ENCODE assay signal across 8 mouse cellular contexts in the genomic region with DNA sequence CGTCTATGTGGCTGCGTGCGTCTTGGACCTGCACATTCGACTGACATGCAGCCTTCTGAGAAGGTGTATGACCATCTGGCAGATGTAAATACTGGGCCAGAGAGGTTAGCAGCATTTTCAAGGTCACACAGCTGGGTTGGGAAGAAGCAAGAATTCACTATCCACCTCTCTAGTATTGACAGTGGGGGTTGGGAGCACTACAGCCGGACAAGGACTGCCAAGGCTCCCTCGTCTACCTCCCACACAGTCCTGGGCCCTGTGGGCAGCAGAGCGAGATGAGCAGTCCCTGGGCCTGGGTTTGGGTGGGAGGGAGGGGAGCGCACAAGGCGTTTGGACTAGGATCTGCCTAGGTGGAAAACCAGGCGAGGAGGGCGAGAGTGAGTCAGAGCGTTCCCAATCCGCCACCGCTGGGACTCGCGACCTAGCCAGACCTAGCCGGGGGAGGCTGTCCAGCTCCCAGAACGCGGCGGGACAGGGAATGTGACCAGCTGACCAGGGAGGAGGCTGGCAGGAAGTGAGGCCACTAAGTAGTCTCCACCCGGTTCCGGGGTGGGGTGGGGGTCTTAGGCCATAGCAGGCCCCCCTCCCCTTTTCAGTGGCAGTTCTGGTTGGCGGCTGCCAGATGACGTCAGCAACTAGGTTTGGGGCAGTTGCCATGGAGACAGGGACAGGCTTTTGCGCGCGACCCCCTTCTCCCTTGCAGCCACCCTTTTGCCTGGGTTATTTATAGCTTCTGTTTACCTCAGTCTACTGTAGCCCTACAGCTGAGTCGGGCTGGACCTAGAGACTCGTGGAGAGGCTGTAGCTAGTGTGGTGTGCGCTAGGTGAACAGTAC. TPM values are rescaled to one million over a fixed set of nuclear protein-coding genes. Genes with fewer than 3 reads are reported as not detected.
A peak's percentile ranks its signal among the peaks of the same experiment; 100 is the strongest.
DNase-seq lines count a peak whose midpoint lies in the region; ATAC-seq and TF ChIP-seq lines count a peak whose summit lies in the region.

No protein-coding gene starts in this region.

- H3K9me3 ChIP-seq in erythroblast, embryonic 14.5 days (ENCODE audit: control insufficient read depth, low read length), result no peaks in the 10 kb centered on the region
- H3K9me3 ChIP-seq in heart, embryonic 13.5 days, result no peaks in the 10 kb centered on the region
- H3K9me3 ChIP-seq in kidney, postnatal 0 days (replicated peaks; ENCODE audit: low read length), result no peaks in the 10 kb centered on the region
- no peaks in the 10 kb centered on the region for H3K9me3 ChIP-seq in liver, embryonic 12.5 days (replicated peaks)
- H3K9me3 ChIP-seq in stomach, embryonic 15.5 days, result no peaks in the 10 kb centered on the region

- H3K79me3 ChIP-seq in C2C12 (ENCODE audit: low read depth), result peaks cover 35% of the 10 kb centered on the region

- TF ChIP-seq CTCF in C2C12 (IDR thresholded peaks at IDR 0.05; ENCODE audit: control insufficient read depth, insufficient read depth, insufficient read length), result no peak
- TF ChIP-seq CTCF in kidney, postnatal 0 days (IDR thresholded peaks at IDR 0.05; ENCODE audit: low read depth), result no peak

- H3K79me2 ChIP-seq in C2C12 (ENCODE audit: control insufficient read depth, insufficient read depth), result peaks cover 60% of the 10 kb centered on the region

- peaks cover 74% of the 10 kb centered on the region for H3K4me1 ChIP-seq in erythroblast, embryonic 14.5 days (ENCODE audit: control insufficient read depth)
- peaks cover 45% of the 10 kb centered on the region for H3K4me1 ChIP-seq in heart, embryonic 13.5 days
- H3K4me1 ChIP-seq in kidney, postnatal 0 days (replicated peaks; ENCODE audit: insufficient read depth, low read length), result peaks cover 10% of the 10 kb centered on the region; the same call in 1 of the 2 replicates
- H3K4me1 ChIP-seq in liver, embryonic 12.5 days, result peaks cover 80% of the 10 kb centered on the region
- H3K4me1 ChIP-seq in stomach, embryonic 15.5 days, result peaks cover 15% of the 10 kb centered on the region

- under 1% methylated on average over 30 of the region's 30 CpGs for WGBS in heart, embryonic 13.5 days
- under 1% methylated on average over 30 of the region's 30 CpGs for WGBS in kidney, postnatal 0 days
- 1% methylated on average over 29 of the region's 30 CpGs for WGBS in liver, embryonic 12.5 days (ENCODE audit: insufficient replicate concordance)
- 1% methylated on average over 30 of the region's 30 CpGs for WGBS in stomach, embryonic 15.5 days

- ATAC-seq in heart, embryonic 13.5 days (ENCODE audit: extremely low read depth, insufficient number of reproducible peaks, low FRiP score, low TSS enrichment), result peak; percentile 66
- peak; percentile 83 for ATAC-seq in kidney, postnatal 0 days (replicated peaks; ENCODE audit: low FRiP score, low read depth)
- ATAC-seq in liver, embryonic 12.5 days, result peak; percentile 27
- ATAC-seq in stomach, embryonic 15.5 days (ENCODE audit: insufficient read depth, low FRiP score, low read depth), result peak; percentile 57

- DNase-seq in brain, adult 2 months (ENCODE audit: low read depth, low spot score), result peak; percentile 90
- DNase-seq in kidney, postnatal 0 days (ENCODE audit: low spot score), result peak; percentile 94
- peak; percentile 78 for DNase-seq in naive thymus-derived CD4-positive, alpha-beta T cell, adult 2 months (ENCODE audit: low read depth)

- H3K9ac ChIP-seq in heart, embryonic 13.5 days, result peak overlapping the region; percentile 97
- H3K9ac ChIP-seq in kidney, postnatal 0 days (ENCODE audit: low read depth, low read length), result peak overlapping the region; percentile 89
- H3K9ac ChIP-seq in liver, embryonic 12.5 days, result peak overlapping the region; percentile 90
- peak overlapping the region; percentile 52; the same call in 1 of the 2 replicates for H3K9ac ChIP-seq in stomach, embryonic 15.5 days

- peak overlapping the region; percentile 99 for H3ac ChIP-seq in C2C12 (ENCODE audit: control insufficient read depth, insufficient read length, low read depth)

- H3K4me3 ChIP-seq in C2C12 (ENCODE audit: insufficient read depth, poor library complexity, severe bottlenecking), result peak overlapping the region; percentile 68
- peak overlapping the region; percentile 76 for H3K4me3 ChIP-seq in erythroblast, embryonic 14.5 days (replicated peaks)
- H3K4me3 ChIP-seq in heart, embryonic 13.5 days, result peak overlapping the region; percentile 90
- peak overlapping the region; percentile 74 for H3K4me3 ChIP-seq in kidney, postnatal 0 days (replicated peaks; ENCODE audit: low read depth, low read length)
- peak overlapping the region; percentile 77 for H3K4me3 ChIP-seq in liver, embryonic 12.5 days
- H3K4me3 ChIP-seq in stomach, embryonic 15.5 days (replicated peaks), result peak overlapping the region; percentile 67

- H3K27me3 ChIP-seq in C2C12 (ENCODE audit: control insufficient read depth, insufficient read depth, insufficient read length), result no peaks in the 10 kb centered on the region
- peaks cover 9% of the 10 kb centered on the region for H3K27me3 ChIP-seq in erythroblast, embryonic 14.5 days (ENCODE audit: control insufficient read depth)
- no peaks in the 10 kb centered on the region for H3K27me3 ChIP-seq in heart, embryonic 13.5 days (replicated peaks)
- no peaks in the 10 kb centered on the region for H3K27me3 ChIP-seq in kidney, postnatal 0 days (ENCODE audit: insufficient read depth, low read length)
- H3K27me3 ChIP-seq in liver, embryonic 12.5 days (replicated peaks), result 0 out of 2 replicates have a peak, but pooled peaks cover 12% of the 10 kb centered on the region
- H3K27me3 ChIP-seq in stomach, embryonic 15.5 days (replicated peaks), result no peaks in the 10 kb centered on the region

- H3K36me3 ChIP-seq in C2C12 (ENCODE audit: control insufficient read depth, insufficient read depth), result no peaks in the 10 kb centered on the region
- peaks cover 4% of the 10 kb centered on the region for H3K36me3 ChIP-seq in erythroblast, embryonic 14.5 days (ENCODE audit: control insufficient read depth)
- peaks cover 9% of the 10 kb centered on the region for H3K36me3 ChIP-seq in heart, embryonic 13.5 days
- no peaks in the 10 kb centered on the region for H3K36me3 ChIP-seq in kidney, postnatal 0 days (ENCODE audit: insufficient read depth, low read length)
- H3K36me3 ChIP-seq in liver, embryonic 12.5 days, result peaks cover 4% of the 10 kb centered on the region; the same call in 1 of the 2 replicates
- 0 out of 2 replicates have a peak, but pooled peaks cover 2% of the 10 kb centered on the region for H3K36me3 ChIP-seq in stomach, embryonic 15.5 days

- H3K27ac ChIP-seq in heart, embryonic 13.5 days (replicated peaks), result peak overlapping the region; percentile 92
- H3K27ac ChIP-seq in kidney, postnatal 0 days, result peak overlapping the region; percentile 96
- H3K27ac ChIP-seq in liver, embryonic 12.5 days, result peak overlapping the region; percentile 87
- H3K27ac ChIP-seq in stomach, embryonic 15.5 days, result peak overlapping the region; percentile 87

- peak overlapping the region; percentile 84 for H3K4me2 ChIP-seq in heart, embryonic 13.5 days
- peak overlapping the region; percentile 82 for H3K4me2 ChIP-seq in kidney, postnatal 0 days (ENCODE audit: low read length)
- peak overlapping the region; percentile 99 for H3K4me2 ChIP-seq in liver, embryonic 12.5 days
- H3K4me2 ChIP-seq in stomach, embryonic 15.5 days, result peak overlapping the region; percentile 94

TF ChIP-seq in C2C12, 6 proteins besides CTCF, POLR2A, EP300 and RAD21:
- TF ChIP-seq FOSL1 (IDR thresholded peaks at IDR 0.05; ENCODE audit: insufficient read depth, low read length, poor library complexity, severe bottlenecking) (no peak), MYOD1 (IDR thresholded peaks at IDR 0.05; ENCODE audit: control insufficient read depth, insufficient read length, low read depth) (no peak), USF1 (IDR thresholded peaks at IDR 0.05; ENCODE audit: low read depth) (peak; percentile 23)
TF ChIP-seq in C2C12: peak in this region for 1.

RNA-seq across cellular contexts. Expression of a gene that starts 1.4 kb away (rescaled TPM):
- 28.7 TPM for polyA plus RNA-seq in C2C12 (2012; fragmentation: generic; extraction: Trizol)
- polyA plus RNA-seq in erythroblast, embryonic 14.5 days (2012), result 0.23 and 0.27 TPM in 2 replicates
- 32.1 and 32.5 TPM in 2 replicates for polyA plus RNA-seq in heart, embryonic 13.5 days (2015; fragmentation: Nextera tagmentation; extraction: Ambion mirVana)
- 40.9 and 44.4 TPM in 2 replicates for polyA plus RNA-seq in kidney, postnatal 0 days (2015; fragmentation: Nextera tagmentation; extraction: Ambion mirVana)
- polyA plus RNA-seq in liver, embryonic 12.5 days (2016; fragmentation: Nextera tagmentation; extraction: Ambion mirVana), result 14.1 and 14.5 TPM in 2 replicates
- polyA plus RNA-seq in stomach, embryonic 15.5 days (2015; fragmentation: Nextera tagmentation; extraction: Ambion mirVana), result 21.0 and 23.4 TPM in 2 replicates

RNA-seq across cellular contexts. Expression of a gene that starts 30.0 kb away (rescaled TPM):
- polyA plus RNA-seq in C2C12 (2012; fragmentation: generic; extraction: Trizol), result 30.2 TPM
- polyA plus RNA-seq in erythroblast, embryonic 14.5 days (2012), result 24.5 and 26.6 TPM in 2 replicates
- polyA plus RNA-seq in heart, embryonic 13.5 days (2015; fragmentation: Nextera tagmentation; extraction: Ambion mirVana), result 67.1 and 76.2 TPM in 2 replicates
- 85.5 and 89.4 TPM in 2 replicates for polyA plus RNA-seq in kidney, postnatal 0 days (2015; fragmentation: Nextera tagmentation; extraction: Ambion mirVana)
- polyA plus RNA-seq in liver, embryonic 12.5 days (2016; fragmentation: Nextera tagmentation; extraction: Ambion mirVana), result 89.0 and 93.5 TPM in 2 replicates
- polyA plus RNA-seq in stomach, embryonic 15.5 days (2015; fragmentation: Nextera tagmentation; extraction: Ambion mirVana), result 109 and 112 TPM in 2 replicates

RNA-seq across cellular contexts. Expression of a gene that starts 30.8 kb away (rescaled TPM):
- 0.18 TPM for polyA plus RNA-seq in C2C12 (2012; fragmentation: generic; extraction: Trizol)
- polyA plus RNA-seq in erythroblast, embryonic 14.5 days (2012), result not detected in 2 replicates
- 0.23 TPM in 1 of 2 replicates, not detected in the other for polyA plus RNA-seq in heart, embryonic 13.5 days (2015; fragmentation: Nextera tagmentation; extraction: Ambion mirVana)
- polyA plus RNA-seq in kidney, postnatal 0 days (2015; fragmentation: Nextera tagmentation; extraction: Ambion mirVana), result 0.61 and 1.2 TPM in 2 replicates
- 0.22 TPM in 1 of 2 replicates, not detected in the other for polyA plus RNA-seq in liver, embryonic 12.5 days (2016; fragmentation: Nextera tagmentation; extraction: Ambion mirVana)
- polyA plus RNA-seq in stomach, embryonic 15.5 days (2015; fragmentation: Nextera tagmentation; extraction: Ambion mirVana), result 0.77 and 1.1 TPM in 2 replicates

RNA-seq across cellular contexts. Expression of a gene that starts 40.6 kb away (rescaled TPM):
- polyA plus RNA-seq in C2C12 (2012; fragmentation: generic; extraction: Trizol), result 95.1 TPM
- polyA plus RNA-seq in erythroblast, embryonic 14.5 days (2012), result 7.7 and 7.8 TPM in 2 replicates
- 58.1 and 60.9 TPM in 2 replicates for polyA plus RNA-seq in heart, embryonic 13.5 days (2015; fragmentation: Nextera tagmentation; extraction: Ambion mirVana)
- 112 and 122 TPM in 2 replicates for polyA plus RNA-seq in kidney, postnatal 0 days (2015; fragmentation: Nextera tagmentation; extraction: Ambion mirVana)
- polyA plus RNA-seq in liver, embryonic 12.5 days (2016; fragmentation: Nextera tagmentation; extraction: Ambion mirVana), result 47.2 and 51.0 TPM in 2 replicates
- polyA plus RNA-seq in stomach, embryonic 15.5 days (2015; fragmentation: Nextera tagmentation; extraction: Ambion mirVana), result 73.2 and 75.8 TPM in 2 replicates

Comparison
In these comparisons a context has a peak if more than half of its experiments do, and no peak if none do; other contexts are left out.
1. Peak in every context shown above with its lines: DNase-seq, ATAC-seq, H3K4me3 ChIP-seq and H3K27ac ChIP-seq.
2. ATAC-seq: peak in every context shown above with its lines; median percentile 83 in kidney, postnatal 0 days; 66 in heart, embryonic 13.5 days; 57 in stomach, embryonic 15.5 days; 27 in liver, embryonic 12.5 days.
3. RNA of a gene that starts 1.4 kb away (polyA plus RNA-seq): 40.9 to 44.4 TPM in kidney, postnatal 0 days, 32.1 to 32.5 TPM in heart, embryonic 13.5 days, 28.7 TPM in C2C12 (single experiment), 21.0 to 23.4 TPM in stomach, embryonic 15.5 days and 14.1 to 14.5 TPM in liver, embryonic 12.5 days; 0.23 to 0.27 TPM in erythroblast, embryonic 14.5 days; every median in the first group is over 10 times any median in the second.